Mouse (Mus musculus) inflammation-experienced regulatory T-cells (primary cell): ENCODE data around the gene Sdr42e1. TPM values are rescaled to one million over a fixed set of nuclear protein-coding genes. Genes with fewer than 3 reads are reported as not detected.

ENCODE experiments used
- polyA plus RNA-seq, 2 experiments: library from polyadenylated mRNA; unstranded; fragments of 100-300 nt; shearing (Covaris generic); gene quantifications; one replicate each; pipeline ENCODE4 v1.2.1; 2017

The Sdr42e1 gene
- polyA plus RNA-seq, result 1 to 10 TPM in 1 of 2 experiments, under 1 TPM in 1; 0.94 to 2.1 TPM

DNA sequence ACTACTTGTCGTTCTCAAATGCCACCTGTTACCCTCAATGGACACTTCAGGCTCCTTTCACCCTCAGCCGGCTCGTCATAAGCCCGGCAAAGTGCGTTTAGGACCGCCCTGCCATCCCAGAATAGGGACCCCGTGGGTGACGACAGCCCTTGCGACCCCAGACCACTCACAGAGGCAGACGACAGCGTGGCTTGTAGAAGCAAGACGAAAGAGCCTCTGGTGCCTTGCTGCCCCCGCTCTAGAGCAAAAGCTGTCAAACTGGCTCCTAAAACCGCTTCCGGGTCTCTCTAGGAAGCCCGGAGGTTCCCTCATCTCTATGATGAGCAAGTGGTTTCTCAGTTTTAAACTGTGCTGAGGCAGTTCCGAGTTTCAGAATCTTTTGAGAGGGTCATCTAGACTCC, at the start of gene Sdr42e1:
Gene Sdr42e1 (minus strand): TSS at position 260 of the 401 bp plus-strand sequence.

DNA sequence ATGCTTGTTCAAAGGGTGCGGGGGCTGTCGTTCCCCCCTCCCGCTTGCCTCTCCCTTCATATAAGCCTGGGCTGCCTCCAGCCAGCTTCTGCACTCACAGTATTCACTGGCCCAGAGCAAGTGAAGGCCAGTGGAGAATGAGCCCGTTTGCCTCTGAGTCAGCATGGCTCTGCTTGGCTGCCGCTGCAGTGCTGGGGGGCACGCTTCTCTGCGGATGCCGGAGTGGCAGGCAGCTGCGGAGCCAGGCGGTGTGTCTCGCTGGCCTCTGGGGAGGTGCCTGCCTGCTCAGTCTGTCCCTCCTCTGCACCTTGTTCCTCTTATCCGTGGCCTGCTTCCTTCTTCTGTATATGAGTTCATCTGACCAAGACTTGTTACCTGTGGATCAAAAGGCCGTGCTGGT, 28.4 kb upstream of the Sdr42e1 start, which contains the start of gene Hsd17b2:
Gene Hsd17b2 (plus strand): TSS at position 46 of the 400 bp plus-strand sequence.

Other genes starting within 250 kb of the Sdr42e1 start
- 1 to 10 TPM; 1.1 to 1.5 TPM for gene Plcg2, start 175.4 kb downstream of the Sdr42e1 start, polyA plus RNA-seq
- gene Hsd17b2, start 28.2 kb upstream of the Sdr42e1 start, polyA plus RNA-seq, result under 1 TPM; 0.35 to 0.87 TPM
- 10 to 100 TPM; 31.2 to 44.9 TPM for gene Mphosph6, start 128.3 kb upstream of the Sdr42e1 start, polyA plus RNA-seq